Mouse (Mus musculus): ENCODE results near the gene Utp4. TPM values are rescaled to one million over a fixed set of nuclear protein-coding genes. Genes with fewer than 3 reads are reported as not detected.
"Not testable (repeated sequence)": the region's sequence is repeated elsewhere in the genome, so short reads cannot be mapped to it uniquely, and the experiment has no call there.

Utp4 gene
- polyA plus RNA-seq, 1 experiment from 2014 or later, result 63.5 TPM

- H3K9ac ChIP-seq (replicated peaks; ENCODE audit: low read depth, low read length), result no peak overlapping the region
- no peak overlapping the region for H3K4me3 ChIP-seq (ENCODE audit: low read depth, low read length)
- no peaks in the 10 kb centered on the region for H3K9me3 ChIP-seq (ENCODE audit: control insufficient read depth, low read depth, low read length)
- no peak overlapping the region for H3K27ac ChIP-seq (ENCODE audit: low read length)
- no peaks in the 10 kb centered on the region for H3K27me3 ChIP-seq (ENCODE audit: control insufficient read depth, insufficient read depth, low read length)
- peaks cover 73% of the 10 kb centered on the region for H3K36me3 ChIP-seq (ENCODE audit: control insufficient read depth, insufficient read depth, low read length)
- 94% methylated on average over 8 of the region's 8 CpGs for WGBS
- H3K4me2 ChIP-seq (replicated peaks; ENCODE audit: low read depth, low read length), result no peak overlapping the region
- H3K4me1 ChIP-seq (ENCODE audit: control insufficient read depth, insufficient read depth, low read length), result peaks cover 3% of the 10 kb centered on the region; the same call in 1 of the 2 replicates
- no peak for ATAC-seq (ENCODE audit: insufficient number of reproducible peaks, insufficient read depth, low FRiP score, low read depth)
Measured at GRCm38 (mm10) chr8:106919721-106920394, 26.4 kb downstream of the Utp4 start.

- Histone ChIP-seq H3K4me2 (replicated peaks; ENCODE audit: low read depth, low read length) (no peak overlapping the region), H3K27ac (ENCODE audit: low read length) (no peak overlapping the region), H3K4me3 (ENCODE audit: low read depth, low read length) (no peak overlapping the region), H3K4me1 (ENCODE audit: control insufficient read depth, insufficient read depth, low read length) (peaks cover 3% of the 10 kb centered on the region; the same call in 1 of the 2 replicates), H3K36me3 (ENCODE audit: control insufficient read depth, insufficient read depth, low read length) (peaks cover 68% of the 10 kb centered on the region), H3K27me3 (ENCODE audit: control insufficient read depth, insufficient read depth, low read length) (no peaks in the 10 kb centered on the region), H3K9ac (replicated peaks; ENCODE audit: low read depth, low read length) (no peak overlapping the region), H3K9me3 (ENCODE audit: control insufficient read depth, low read depth, low read length) (no peaks in the 10 kb centered on the region)
- 93% methylated on average over 5 of the region's 5 CpGs for WGBS
- ATAC-seq (ENCODE audit: insufficient number of reproducible peaks, insufficient read depth, low FRiP score, low read depth), result no peak
Measured at GRCm38 (mm10) chr8:106920395-106920741, 26.9 kb downstream of the Utp4 start.

- Histone ChIP-seq H3K27me3 (ENCODE audit: control insufficient read depth, insufficient read depth, low read length) (no peaks in the 10 kb centered on the region), H3K4me1 (ENCODE audit: control insufficient read depth, insufficient read depth, low read length) (peaks cover 3% of the 10 kb centered on the region; the same call in 1 of the 2 replicates), H3K4me2 (replicated peaks; ENCODE audit: low read depth, low read length) (no peak overlapping the region), H3K36me3 (ENCODE audit: control insufficient read depth, insufficient read depth, low read length) (peaks cover 36% of the 10 kb centered on the region), H3K4me3 (ENCODE audit: low read depth, low read length) (no peak overlapping the region), H3K9me3 (ENCODE audit: control insufficient read depth, low read depth, low read length) (no peaks in the 10 kb centered on the region), H3K9ac (replicated peaks; ENCODE audit: low read depth, low read length) (no peak overlapping the region), H3K27ac (ENCODE audit: low read length) (no peak overlapping the region)
- ATAC-seq (ENCODE audit: insufficient number of reproducible peaks, insufficient read depth, low FRiP score, low read depth), result no peak
- 79% methylated on average over 4 of the region's 4 CpGs for WGBS
Measured at GRCm38 (mm10) chr8:106924057-106924456, 30.6 kb downstream of the Utp4 start.

- Histone ChIP-seq H3K4me2 (replicated peaks; ENCODE audit: low read depth, low read length) (no peak overlapping the region), H3K27ac (ENCODE audit: low read length) (peak overlapping the region; percentile 48; the same call in 1 of the 2 replicates), H3K36me3 (ENCODE audit: control insufficient read depth, insufficient read depth, low read length) (peaks cover 27% of the 10 kb centered on the region), H3K4me3 (ENCODE audit: low read depth, low read length) (no peak overlapping the region), H3K27me3 (ENCODE audit: control insufficient read depth, insufficient read depth, low read length) (no peaks in the 10 kb centered on the region), H3K4me1 (ENCODE audit: control insufficient read depth, insufficient read depth, low read length) (peaks cover 6% of the 10 kb centered on the region; the same call in 1 of the 2 replicates), H3K9me3 (ENCODE audit: control insufficient read depth, low read depth, low read length) (no peaks in the 10 kb centered on the region), H3K9ac (replicated peaks; ENCODE audit: low read depth, low read length) (no peak overlapping the region)
- no peak for ATAC-seq (ENCODE audit: insufficient number of reproducible peaks, insufficient read depth, low FRiP score, low read depth)
- 53% methylated on average over 8 of the region's 8 CpGs for WGBS
Measured at GRCm38 (mm10) chr8:106924904-106925349, 31.5 kb downstream of the Utp4 start.

GRCm38 (mm10) chr8:106925446-106925845 is 32.0 kb downstream of the Utp4 start:
- H3K27ac ChIP-seq (ENCODE audit: low read length), result no peak overlapping the region
- 85% methylated on average over 4 of the region's 4 CpGs for WGBS

GRCm38 (mm10) chr8:106927247-106927646 is 33.8 kb downstream of the Utp4 start:
- no peak for ATAC-seq (ENCODE audit: insufficient number of reproducible peaks, insufficient read depth, low FRiP score, low read depth)
- Histone ChIP-seq H3K27ac (ENCODE audit: low read length) (no peak overlapping the region), H3K27me3 (ENCODE audit: control insufficient read depth, insufficient read depth, low read length) (no peaks in the 10 kb centered on the region), H3K36me3 (ENCODE audit: control insufficient read depth, insufficient read depth, low read length) (peaks cover 11% of the 10 kb centered on the region; the same call in 1 of the 2 replicates), H3K9ac (replicated peaks; ENCODE audit: low read depth, low read length) (no peak overlapping the region), H3K4me1 (ENCODE audit: control insufficient read depth, insufficient read depth, low read length) (peaks cover 7% of the 10 kb centered on the region), H3K4me3 (ENCODE audit: low read depth, low read length) (no peak overlapping the region), H3K9me3 (ENCODE audit: control insufficient read depth, low read depth, low read length) (no peaks in the 10 kb centered on the region), H3K4me2 (replicated peaks; ENCODE audit: low read depth, low read length) (no peak overlapping the region)
- 49% methylated on average over 4 of the region's 4 CpGs for WGBS

More at GRCm38 (mm10) chr8:106925446-106925845, 32.0 kb downstream of the Utp4 start:
- H3K9me3 ChIP-seq (ENCODE audit: control insufficient read depth, low read depth, low read length), result no peaks in the 10 kb centered on the region
- ATAC-seq (ENCODE audit: insufficient number of reproducible peaks, insufficient read depth, low FRiP score, low read depth), result no peak
- H3K36me3 ChIP-seq (ENCODE audit: control insufficient read depth, insufficient read depth, low read length), result peaks cover 23% of the 10 kb centered on the region
- H3K27me3 ChIP-seq (ENCODE audit: control insufficient read depth, insufficient read depth, low read length), result no peaks in the 10 kb centered on the region
- H3K4me3 ChIP-seq (ENCODE audit: low read depth, low read length), result no peak overlapping the region
- no peak overlapping the region for H3K9ac ChIP-seq (replicated peaks; ENCODE audit: low read depth, low read length)
- H3K4me2 ChIP-seq (replicated peaks; ENCODE audit: low read depth, low read length), result no peak overlapping the region
- H3K4me1 ChIP-seq (ENCODE audit: control insufficient read depth, insufficient read depth, low read length), result peaks cover 7% of the 10 kb centered on the region; the same call in 1 of the 2 replicates

- H3K4me1 ChIP-seq (ENCODE audit: control insufficient read depth, insufficient read depth, low read length); H3K36me3 ChIP-seq (ENCODE audit: control insufficient read depth, insufficient read depth, low read length); H3K27ac ChIP-seq (ENCODE audit: low read length); H3K27me3 ChIP-seq (ENCODE audit: control insufficient read depth, insufficient read depth, low read length); H3K4me3 ChIP-seq (ENCODE audit: low read depth, low read length); H3K9ac ChIP-seq (replicated peaks; ENCODE audit: low read depth, low read length); ATAC-seq (ENCODE audit: insufficient number of reproducible peaks, insufficient read depth, low FRiP score, low read depth); H3K9me3 ChIP-seq (ENCODE audit: control insufficient read depth, low read depth, low read length); H3K4me2 ChIP-seq (replicated peaks; ENCODE audit: low read depth, low read length): not testable (repeated sequence)
- WGBS, result 93% methylated on average over 10 of the region's 11 CpGs
Measured at GRCm38 (mm10) chr8:106928182-106928581, 34.7 kb downstream of the Utp4 start.

- H3K4me2 ChIP-seq (replicated peaks; ENCODE audit: low read depth, low read length), result no peak overlapping the region
- WGBS, result 36% methylated on average over 6 of the region's 6 CpGs
Measured at GRCm38 (mm10) chr8:106929155-106929913, 35.9 kb downstream of the Utp4 start.

More at GRCm38 (mm10) chr8:106929155-106929913, 35.9 kb downstream of the Utp4 start:
- Histone ChIP-seq H3K4me1 (ENCODE audit: control insufficient read depth, insufficient read depth, low read length) (peaks cover 10% of the 10 kb centered on the region), H3K27ac (ENCODE audit: low read length) (peak overlapping the region; percentile 72; the same call in 1 of the 2 replicates), H3K27me3 (ENCODE audit: control insufficient read depth, insufficient read depth, low read length) (no peaks in the 10 kb centered on the region), H3K9ac (replicated peaks; ENCODE audit: low read depth, low read length) (no peak overlapping the region), H3K4me3 (ENCODE audit: low read depth, low read length) (no peak overlapping the region), H3K36me3 (ENCODE audit: control insufficient read depth, insufficient read depth, low read length) (no peaks in the 10 kb centered on the region), H3K9me3 (ENCODE audit: control insufficient read depth, low read depth, low read length) (no peaks in the 10 kb centered on the region)
- ATAC-seq (ENCODE audit: insufficient number of reproducible peaks, insufficient read depth, low FRiP score, low read depth), result no peak
